Mouse (Mus musculus): ENCODE measurements around the gene Olfr1412.

Olfr1412 gene

GRCm38 (mm10) chr1:92585479-92585878 lies at the start of gene Olfr1412:
Gene Olfr1412 (plus strand): TSS chr1:92585779.
- in situ Hi-C loops (cut with MboI, MseI), result no loop called here

- in situ Hi-C loops (cut with MboI, MseI), result no loop called here
Measured at GRCm38 (mm10) chr1:92536972-92537371, 48.6 kb upstream of the Olfr1412 start.

- in situ Hi-C loops (cut with MboI, MseI), result no loop called here
Measured at GRCm38 (mm10) chr1:92539071-92539470, 46.5 kb upstream of the Olfr1412 start.

- in situ Hi-C loops (cut with MboI, MseI), result no loop called here
Measured at GRCm38 (mm10) chr1:92545929-92546328, 39.6 kb upstream of the Olfr1412 start.

- in situ Hi-C loops (cut with MboI, MseI), result no loop called here
Measured at GRCm38 (mm10) chr1:92571022-92571421, 14.6 kb upstream of the Olfr1412 start, which contains the start of gene Olfr1413. Gene Olfr1413 (plus strand): TSS chr1:92571322.

- in situ Hi-C loops (cut with MboI, MseI), result no loop called here
Measured at GRCm38 (mm10) chr1:92594111-92594510, 8.5 kb downstream of the Olfr1412 start, which contains the start of gene Olfr1411. Gene Olfr1411 (plus strand): TSS chr1:92594411.

GRCm38 (mm10) chr1:92596019-92596418 lies 10.4 kb downstream of the Olfr1412 start:
- in situ Hi-C loops (cut with MboI, MseI), result no loop called here

GRCm38 (mm10) chr1:92605482-92605881 lies 19.9 kb downstream of the Olfr1412 start, which contains the start of gene Olfr1410:
Gene Olfr1410 (plus strand): TSS chr1:92605782.
- in situ Hi-C loops (cut with MboI, MseI), result loop anchor here (5.0 to 25.0 kb wide), 2 partner anchors 83 to 693 kb away; no protein-coding TSS in a partner anchor

- in situ Hi-C loops (cut with MboI, MseI), result loop anchor here (5.0 to 25.0 kb wide), 2 partner anchors 85 to 695 kb away; no protein-coding TSS in a partner anchor
Measured at GRCm38 (mm10) chr1:92607711-92608110, 22.1 kb downstream of the Olfr1412 start.

- in situ Hi-C loops (cut with MboI, MseI), result loop anchor here (10.0 to 25.0 kb wide), 2 partner anchors 136 to 699 kb away; partner anchors contain the start of gene Ndufa10
Measured at GRCm38 (mm10) chr1:92611008-92611407, 25.4 kb downstream of the Olfr1412 start.

- in situ Hi-C loops (cut with MboI, MseI), result loop anchor here (10.0 to 25.0 kb wide), 2 partner anchors 138 to 701 kb away; partner anchors contain the start of gene Ndufa10
Measured at GRCm38 (mm10) chr1:92613175-92613574, 27.6 kb downstream of the Olfr1412 start.

GRCm38 (mm10) chr1:92614516-92614915 lies 28.9 kb downstream of the Olfr1412 start:
- in situ Hi-C loops (cut with MboI, MseI), result loop anchor here (10.0 to 25.0 kb wide), 2 partner anchors 140 to 702 kb away; partner anchors contain the start of gene Ndufa10

GRCm38 (mm10) chr1:92616046-92616445 lies 30.5 kb downstream of the Olfr1412 start:
- in situ Hi-C loops (cut with MboI, MseI), result loop anchor here (10.0 to 25.0 kb wide), 2 partner anchors 141 to 704 kb away; partner anchors contain the start of gene Ndufa10

- in situ Hi-C loops (cut with MboI, MseI), result loop anchor here (10.0 to 25.0 kb wide), 2 partner anchors 143 to 705 kb away; partner anchors contain the start of gene Ndufa10
Measured at GRCm38 (mm10) chr1:92617488-92617887, 31.9 kb downstream of the Olfr1412 start, which contains the start of gene Olfr12. Gene Olfr12 (plus strand): TSS chr1:92617788.

- in situ Hi-C loops (cut with MboI, MseI), result loop anchor here (10.0 to 25.0 kb wide), 2 partner anchors 144 to 706 kb away; partner anchors contain the start of gene Ndufa10
Measured at GRCm38 (mm10) chr1:92618360-92618759, 32.8 kb downstream of the Olfr1412 start.

GRCm38 (mm10) chr1:92628227-92628626 lies 42.6 kb downstream of the Olfr1412 start:
- in situ Hi-C loops (cut with MboI, MseI), result no loop called here

- in situ Hi-C loops (cut with MboI, MseI), result no loop called here
Measured at GRCm38 (mm10) chr1:92632196-92632595, 46.6 kb downstream of the Olfr1412 start.

- in situ Hi-C loops (cut with MboI, MseI), result no loop called here
Measured at GRCm38 (mm10) chr1:92632948-92633347, 47.4 kb downstream of the Olfr1412 start.

- in situ Hi-C loops (cut with MboI, MseI), result no loop called here
Measured at GRCm38 (mm10) chr1:92633726-92634125, 48.1 kb downstream of the Olfr1412 start.

GRCm38 (mm10) chr1:92634569-92634968 lies 49.0 kb downstream of the Olfr1412 start:
- in situ Hi-C loops (cut with MboI, MseI), result no loop called here

GRCm38 (mm10) chr1:92634976-92635599 lies 49.5 kb downstream of the Olfr1412 start:
- in situ Hi-C loops (cut with MboI, MseI), result no loop called here

- in situ Hi-C loops (cut with MboI, MseI), result no loop called here
Measured at GRCm38 (mm10) chr1:92636015-92636414, 50.4 kb downstream of the Olfr1412 start.

GRCm38 (mm10) chr1:92636676-92637075 lies 51.1 kb downstream of the Olfr1412 start:
- in situ Hi-C loops (cut with MboI, MseI), result no loop called here
